Mouse (Mus musculus): ENCODE measurements around the gene Zfp366. TPM values are rescaled to one million over a fixed set of nuclear protein-coding genes. Genes with fewer than 3 reads are reported as not detected.

Gene Zfp366
- total RNA-seq, 2 experiments from 2014 or later: 3.1 to 4.1 TPM

DNA sequence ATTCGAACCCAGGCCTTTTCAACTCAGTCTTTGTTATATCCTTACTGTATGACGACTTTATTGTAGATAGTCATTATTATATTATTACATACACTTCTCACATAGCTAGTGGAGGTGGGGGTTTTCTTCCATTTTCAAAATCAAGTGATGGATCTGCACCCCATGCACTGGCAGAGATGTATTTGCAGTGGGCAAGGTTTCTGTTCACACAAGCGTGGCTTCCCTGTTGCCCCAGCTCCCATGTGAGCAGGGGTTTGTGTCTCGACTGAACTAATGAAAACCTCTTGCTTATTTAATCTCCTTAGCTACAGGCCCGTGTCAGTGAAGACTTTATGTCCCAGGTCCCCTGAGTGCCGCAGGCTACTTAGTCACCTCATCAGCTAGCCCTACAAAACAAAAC is 59.8 kb downstream of the Zfp366 start:
- Histone ChIP-seq H3K27ac (peak overlapping the region; percentile 3; the same call in 1 of the 2 replicates), H3K4me3 (no peak overlapping the region)
- no peak for TF ChIP-seq CTCF (IDR thresholded peaks at IDR 0.05)
- no peak for DNase-seq (ENCODE audit: extremely low spot score in 1 of 2, low spot score in 2 of 2)
- intact Hi-C loops (cut with DNase I): no loop called here

DNA sequence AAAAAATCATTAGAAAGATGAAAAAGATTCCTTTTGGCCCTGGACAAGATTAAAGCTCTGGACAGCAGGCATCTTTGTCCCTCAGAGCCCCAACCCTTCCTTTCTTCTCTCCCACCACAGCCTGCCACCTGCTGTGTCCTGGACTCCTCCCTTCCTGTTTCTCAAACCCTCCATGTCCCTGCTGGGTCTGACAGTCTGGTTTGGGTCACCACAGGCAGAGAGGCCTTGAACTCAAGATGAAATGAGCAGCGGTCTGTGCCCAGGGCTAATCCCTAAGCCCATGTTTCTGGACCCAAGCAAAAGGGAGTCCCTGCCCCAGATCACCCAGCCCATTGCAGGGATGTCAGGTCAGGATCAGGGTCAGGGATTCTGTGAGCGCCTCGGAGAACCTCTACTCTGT is 60.3 kb downstream of the Zfp366 start:
- intact Hi-C loops (cut with DNase I): no loop called here
- peak overlapping the region; percentile 50; the same call in 1 of the 2 replicates for H3K27ac ChIP-seq
- H3K4me3 ChIP-seq: no peak overlapping the region
- DNase-seq (ENCODE audit: extremely low spot score in 1 of 2, low spot score in 2 of 2): no peak
- no peak for TF ChIP-seq CTCF (IDR thresholded peaks at IDR 0.05)

DNA sequence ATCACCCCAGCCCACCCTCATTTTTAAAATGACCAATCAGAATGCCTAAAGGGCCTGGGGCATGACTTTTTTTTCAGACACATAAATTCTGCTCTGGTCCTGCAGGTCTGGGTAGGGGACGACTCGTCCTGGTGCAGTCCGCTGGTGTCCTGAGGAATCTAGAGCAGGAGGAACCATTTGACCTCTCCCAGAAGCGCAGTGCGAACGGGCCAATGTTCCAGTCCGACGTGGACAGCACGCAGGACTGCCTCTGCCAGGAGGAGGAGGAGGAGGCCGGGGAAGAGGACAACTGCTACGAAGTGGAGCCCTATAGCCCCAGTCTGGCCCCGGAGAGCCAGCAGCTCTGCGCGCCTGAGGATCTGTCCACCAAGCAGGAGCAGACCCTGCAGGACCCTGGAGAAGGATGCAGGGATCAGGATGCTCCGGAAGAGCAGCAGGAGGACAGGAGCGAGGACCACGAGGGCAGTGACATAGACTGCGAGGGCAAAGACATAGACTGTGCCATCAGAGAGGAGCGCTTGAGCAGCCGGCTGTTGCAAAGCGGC is 61.4 kb downstream of the Zfp366 start:
- Histone ChIP-seq H3K4me3 (no peak overlapping the region), H3K27ac (no peak overlapping the region)
- intact Hi-C loops (cut with DNase I): no loop called here
- TF ChIP-seq CTCF (IDR thresholded peaks at IDR 0.05): no peak
- no peak for DNase-seq (ENCODE audit: extremely low spot score in 1 of 2, low spot score in 2 of 2)

DNA sequence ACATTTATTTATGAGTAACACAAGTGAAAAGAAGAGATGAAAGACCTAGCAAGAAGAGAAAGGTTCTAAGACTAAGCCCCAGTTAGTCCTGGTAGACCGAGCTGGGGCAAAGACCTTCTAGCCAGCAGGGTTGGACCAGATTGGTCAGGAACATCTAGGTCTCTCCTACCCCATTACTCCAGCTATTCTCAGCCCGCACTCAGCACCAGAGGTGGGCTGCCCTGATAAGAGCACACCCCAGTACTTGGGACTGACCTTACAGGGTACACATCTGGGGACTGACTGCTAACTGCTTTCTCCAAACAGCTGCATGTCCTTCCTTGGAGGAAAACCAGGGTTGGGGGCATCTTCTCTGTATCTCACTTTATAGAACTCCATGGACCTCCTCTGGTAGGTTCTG is 66.2 kb downstream of the Zfp366 start:
- no peak for DNase-seq (ENCODE audit: extremely low spot score in 1 of 2, low spot score in 2 of 2)
- no peak for TF ChIP-seq CTCF (IDR thresholded peaks at IDR 0.05)
- H3K27ac ChIP-seq: no peak overlapping the region
- intact Hi-C loops (cut with DNase I): no loop called here
- H3K4me3 ChIP-seq: no peak overlapping the region

DNA sequence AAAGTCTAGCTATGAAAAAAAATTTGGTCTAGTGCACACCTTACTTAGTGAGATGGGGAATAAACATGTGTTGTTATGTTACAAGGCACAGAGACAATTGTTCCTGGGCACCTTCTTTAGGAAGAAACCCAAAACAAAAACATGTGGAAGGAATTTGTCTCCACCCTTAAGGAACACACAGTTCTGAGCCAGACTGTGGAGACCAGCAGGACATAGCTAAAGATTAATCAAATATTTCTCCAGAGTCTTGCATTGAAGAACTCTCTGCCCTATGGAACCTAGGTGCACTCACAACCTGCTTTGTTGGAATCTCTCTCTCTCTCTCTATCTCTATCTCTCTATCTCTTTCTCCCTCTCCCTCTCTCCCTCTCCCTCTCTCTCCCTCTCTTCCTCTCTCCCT is 69.6 kb downstream of the Zfp366 start:
- DNase-seq (ENCODE audit: extremely low spot score in 1 of 2, low spot score in 2 of 2): no peak
- H3K27ac ChIP-seq: no peak overlapping the region
- intact Hi-C loops (cut with DNase I): no loop called here
- no peak overlapping the region for H3K4me3 ChIP-seq
- no peak for TF ChIP-seq CTCF (IDR thresholded peaks at IDR 0.05)

DNA sequence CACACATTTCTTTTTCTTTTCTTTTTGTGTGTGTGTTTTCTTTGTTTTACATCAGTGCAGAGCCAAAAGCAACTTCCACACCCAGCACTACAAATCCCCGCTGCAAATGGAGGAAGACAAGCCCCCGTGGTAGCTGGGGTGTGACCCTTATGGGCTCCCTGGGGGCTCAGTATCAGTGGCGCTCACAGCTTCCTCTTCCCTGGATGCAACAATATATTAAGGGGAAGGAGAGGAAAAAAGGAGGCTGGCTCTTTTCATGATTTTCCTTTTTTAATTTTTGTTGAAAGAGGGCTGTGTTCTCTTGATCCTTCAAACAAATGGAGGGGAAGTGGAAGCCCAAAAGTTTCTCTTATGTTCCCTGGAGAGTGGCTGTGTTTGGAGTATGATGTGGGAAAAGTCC is 70.2 kb downstream of the Zfp366 start:
- Histone ChIP-seq H3K4me3 (no peak overlapping the region), H3K27ac (no peak overlapping the region; the same call in 1 of the 2 replicates)
- no peak for TF ChIP-seq CTCF (IDR thresholded peaks at IDR 0.05)
- intact Hi-C loops (cut with DNase I): no loop called here
- no peak for DNase-seq (ENCODE audit: extremely low spot score in 1 of 2, low spot score in 2 of 2)

DNA sequence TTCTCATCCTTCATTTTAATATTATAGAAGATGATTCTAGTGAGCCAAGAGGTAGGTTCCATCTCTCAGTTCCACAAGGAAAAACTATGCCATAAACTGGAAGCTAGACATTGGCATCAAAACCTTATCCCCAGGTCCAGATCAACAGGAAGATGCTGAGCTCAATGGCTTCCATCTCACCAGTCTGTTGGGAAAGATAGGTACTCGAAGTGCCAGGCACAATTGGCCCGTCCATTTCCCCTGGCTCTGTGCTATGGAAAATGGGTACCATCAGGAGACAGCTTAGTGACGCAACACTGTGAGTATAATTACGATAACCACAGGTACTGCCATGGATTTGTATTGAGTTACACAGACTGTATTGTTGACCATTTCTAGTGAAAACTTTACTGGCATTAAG is 72.3 kb downstream of the Zfp366 start:
- DNase-seq (ENCODE audit: extremely low spot score in 1 of 2, low spot score in 2 of 2): no peak
- TF ChIP-seq CTCF (IDR thresholded peaks at IDR 0.05): no peak
- Histone ChIP-seq H3K27ac (no peak overlapping the region), H3K4me3 (no peak overlapping the region)
- intact Hi-C loops (cut with DNase I): no loop called here

DNA sequence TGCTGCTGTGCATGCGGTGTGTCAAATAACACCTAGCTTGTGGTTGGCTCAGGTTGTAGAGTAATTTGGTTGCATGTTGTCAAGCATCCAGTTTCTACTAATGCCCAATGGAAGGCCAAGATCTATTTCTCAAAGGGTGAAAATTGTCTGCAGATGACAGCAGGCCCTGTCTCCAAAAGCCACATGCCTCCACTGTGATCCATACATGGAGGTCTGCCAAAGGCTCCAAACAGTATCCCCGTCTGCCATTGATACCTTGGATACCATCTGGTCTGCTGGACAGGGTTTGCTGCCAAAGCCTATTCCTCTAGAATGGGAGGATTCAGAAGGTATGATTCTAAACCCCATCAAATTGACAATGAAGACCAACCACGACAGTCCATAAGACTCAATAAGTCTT is 74.1 kb downstream of the Zfp366 start:
- Histone ChIP-seq H3K4me3 (no peak overlapping the region), H3K27ac (no peak overlapping the region)
- intact Hi-C loops (cut with DNase I): no loop called here
- no peak for TF ChIP-seq CTCF (IDR thresholded peaks at IDR 0.05)
- DNase-seq (ENCODE audit: extremely low spot score in 1 of 2, low spot score in 2 of 2): no peak

DNA sequence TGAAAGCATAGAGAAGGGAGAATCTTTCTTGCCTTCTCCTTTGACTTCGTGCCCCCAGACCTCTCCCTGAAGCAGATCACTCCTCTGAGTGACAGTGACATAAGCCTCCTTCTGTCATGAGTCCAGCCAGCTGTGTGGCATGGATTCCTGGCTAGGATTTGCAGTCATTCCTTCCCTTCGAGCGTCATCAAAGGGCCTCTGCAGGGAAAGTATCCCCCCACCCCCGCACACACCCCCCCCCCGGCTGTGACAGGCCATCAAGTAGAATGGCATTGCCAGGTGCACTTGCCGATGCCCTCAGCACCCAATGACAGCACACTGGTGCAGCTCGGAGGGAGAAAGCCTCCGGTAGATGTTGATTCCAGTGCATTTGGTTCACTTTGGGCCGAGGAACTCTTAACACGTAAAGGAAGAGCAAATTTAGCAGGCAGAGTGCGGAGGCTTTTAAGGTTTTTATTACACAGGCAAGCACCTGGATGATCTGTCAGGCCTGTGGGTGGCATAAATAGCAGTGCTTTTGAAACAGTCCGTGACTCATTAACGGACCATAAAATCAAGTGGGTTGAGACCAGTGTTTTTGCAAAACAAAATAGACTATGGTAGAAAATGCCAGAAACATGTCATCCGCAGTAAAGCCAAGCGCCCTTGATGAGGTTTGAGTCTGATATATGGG is 75.0 kb downstream of the Zfp366 start:
- no peak for TF ChIP-seq CTCF (IDR thresholded peaks at IDR 0.05)
- Histone ChIP-seq H3K4me3 (no peak overlapping the region), H3K27ac (no peak overlapping the region)
- DNase-seq (ENCODE audit: extremely low spot score in 1 of 2, low spot score in 2 of 2): no peak
- intact Hi-C loops (cut with DNase I): no loop called here

DNA sequence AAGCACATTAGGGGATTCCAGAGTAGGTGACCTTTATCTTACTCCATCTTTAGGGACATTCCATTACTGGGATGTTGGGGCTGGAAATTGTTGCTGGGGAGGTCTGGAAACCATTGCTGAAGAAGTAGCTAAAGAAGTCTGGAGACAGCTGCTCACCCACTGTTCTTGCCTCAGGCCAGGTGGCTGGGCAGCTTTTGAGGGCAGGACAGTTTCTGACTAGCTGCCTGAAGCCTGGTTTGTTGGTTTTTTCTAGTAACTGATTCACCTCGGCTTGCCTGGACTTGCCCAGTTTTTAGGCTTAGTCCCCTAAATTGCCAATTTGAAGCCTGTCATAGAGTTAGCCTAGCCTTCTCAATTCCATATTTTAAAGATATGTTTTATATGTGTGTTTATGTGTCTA is 77.8 kb downstream of the Zfp366 start:
- Histone ChIP-seq H3K4me3 (no peak overlapping the region), H3K27ac (no peak overlapping the region)
- DNase-seq (ENCODE audit: extremely low spot score in 1 of 2, low spot score in 2 of 2): no peak
- intact Hi-C loops (cut with DNase I): no loop called here
- TF ChIP-seq CTCF (IDR thresholded peaks at IDR 0.05): no peak

DNA sequence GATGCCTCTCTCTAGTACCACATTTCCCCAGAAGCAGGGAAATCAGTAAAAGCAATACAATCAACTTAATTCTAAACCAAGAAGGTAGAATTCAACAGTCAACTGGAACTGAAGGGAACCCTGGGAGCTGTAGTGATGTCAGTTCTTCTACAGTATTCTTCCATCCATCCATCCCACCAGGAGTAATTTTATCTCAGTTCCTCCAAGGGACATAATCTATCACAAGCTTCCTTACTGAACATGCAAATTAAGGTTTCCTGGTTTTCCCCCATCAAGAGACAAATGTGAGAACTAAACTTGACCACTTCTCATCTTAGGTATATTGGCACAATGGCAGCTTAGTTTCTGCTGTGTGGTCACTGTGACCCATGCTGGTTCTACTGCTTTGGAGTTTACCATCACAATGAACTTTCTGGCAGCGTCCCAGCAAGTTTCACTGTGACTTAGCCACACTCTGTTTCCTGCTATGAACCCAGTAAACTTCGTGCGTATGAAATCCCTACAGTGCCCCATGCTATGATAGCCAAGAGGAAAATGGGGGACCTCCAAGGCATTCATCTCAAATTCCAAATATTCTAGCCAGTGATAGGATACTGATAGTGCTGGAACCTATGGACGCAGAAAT is 78.6 kb downstream of the Zfp366 start:
- Histone ChIP-seq H3K4me3 (no peak overlapping the region), H3K27ac (no peak overlapping the region)
- DNase-seq (ENCODE audit: extremely low spot score in 1 of 2, low spot score in 2 of 2): no peak
- TF ChIP-seq CTCF (IDR thresholded peaks at IDR 0.05): no peak
- intact Hi-C loops (cut with DNase I): no loop called here

DNA sequence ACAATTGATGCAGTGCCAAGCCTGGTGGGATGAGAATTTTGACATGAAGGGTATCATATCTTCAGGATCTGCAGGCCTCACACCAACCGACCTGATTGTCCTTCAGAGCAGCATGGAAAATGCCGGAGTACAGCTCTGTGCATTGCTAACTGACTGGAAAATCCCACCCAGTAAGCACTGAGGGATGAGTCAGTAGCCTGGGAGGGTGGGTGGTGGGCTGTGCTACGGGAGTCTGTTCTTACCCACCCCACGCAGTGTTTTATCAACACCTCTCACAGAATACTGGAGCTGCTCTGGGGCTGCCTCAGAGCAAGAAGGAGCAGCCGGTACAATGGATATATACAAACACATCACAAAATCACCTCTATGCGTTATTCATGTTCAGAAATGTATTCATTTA is 79.9 kb downstream of the Zfp366 start:
- Histone ChIP-seq H3K4me3 (no peak overlapping the region), H3K27ac (no peak overlapping the region)
- peak; percentile 22 to 24 for DNase-seq (ENCODE audit: extremely low spot score in 1 of 2, low spot score in 2 of 2)
- TF ChIP-seq CTCF (IDR thresholded peaks at IDR 0.05): no peak
- intact Hi-C loops (cut with DNase I): no loop called here

DNA sequence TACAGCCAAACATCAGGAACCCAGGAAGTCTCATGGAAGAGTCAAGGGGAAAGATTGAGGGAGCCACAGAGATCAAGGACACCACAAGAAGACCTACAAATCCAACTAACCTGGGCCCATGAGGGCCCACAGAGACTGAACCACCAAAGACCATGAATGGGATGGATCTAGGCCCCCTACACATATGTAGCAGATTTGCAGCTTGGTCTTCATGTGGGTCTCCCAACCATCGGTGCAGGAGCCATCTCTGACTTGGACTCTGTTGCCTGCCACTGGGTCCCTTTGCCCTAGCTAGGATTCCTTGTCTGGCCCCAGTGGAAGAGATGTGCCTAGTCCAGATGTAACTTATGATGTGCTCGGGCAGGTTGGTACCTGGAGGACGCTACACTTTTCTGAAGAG is 87.4 kb downstream of the Zfp366 start:
- intact Hi-C loops (cut with DNase I): no loop called here
- Histone ChIP-seq H3K4me3 (no peak overlapping the region), H3K27ac (no peak overlapping the region)
- TF ChIP-seq CTCF (IDR thresholded peaks at IDR 0.05): no peak
- DNase-seq (ENCODE audit: extremely low spot score in 1 of 2, low spot score in 2 of 2): no peak
